Mouse (Mus musculus): ENCODE results near the gene Bloc1s4. TPM values are rescaled to one million over a fixed set of nuclear protein-coding genes. Genes with fewer than 3 reads are reported as not detected.

Gene Bloc1s4
- polyA plus RNA-seq, 1 experiment, result 30.9 TPM

DNA sequence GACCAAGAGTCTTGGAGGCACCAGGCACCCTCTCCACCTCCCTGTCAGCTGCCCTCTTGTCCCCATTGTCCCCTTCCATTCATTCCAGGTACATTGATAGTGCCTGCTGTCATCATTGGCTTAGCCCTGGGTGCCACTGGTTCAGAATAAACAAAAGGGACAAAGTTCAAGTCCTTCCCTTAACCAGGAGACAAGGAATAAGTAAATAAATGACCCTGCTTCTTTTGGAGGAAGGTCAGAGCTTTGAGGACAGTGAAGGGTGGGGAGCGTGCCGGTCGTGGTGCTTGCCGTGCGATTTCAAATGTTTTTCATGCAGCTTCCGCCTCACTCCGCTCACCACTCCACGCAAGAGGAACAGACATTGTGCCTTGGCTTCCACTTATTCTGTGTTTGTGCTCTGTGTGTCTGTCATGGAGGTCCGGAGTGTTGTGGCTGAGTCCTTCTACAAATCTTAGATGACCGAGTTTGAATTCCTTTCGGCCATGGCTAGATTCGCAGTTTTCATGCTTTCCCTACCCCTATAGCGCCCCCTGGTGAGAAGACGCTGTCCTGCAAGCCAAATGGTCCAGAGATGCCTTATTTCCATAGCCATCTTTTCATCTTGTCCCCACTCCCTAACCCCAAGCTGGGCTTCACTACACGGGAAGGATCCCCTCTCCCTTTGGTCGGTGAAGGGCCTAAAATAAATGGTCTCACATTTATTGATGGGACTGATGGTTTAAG lies 6.2 kb downstream of the Bloc1s4 start:
- DNase-seq, result peak; percentile 83
- Histone ChIP-seq H3K4me1 (replicated peaks; ENCODE audit: control insufficient read depth, insufficient read depth, low read length) (peaks cover 3% of the 10 kb centered on the region; the same call in 1 of the 2 replicates), H3K27ac (ENCODE audit: control insufficient read depth, insufficient read depth, low read length) (no peak overlapping the region), H3K27me3 (ENCODE audit: control insufficient read depth, insufficient read depth, low read length) (no peaks in the 10 kb centered on the region), H3K36me3 (ENCODE audit: control insufficient read depth, insufficient read depth, low read length) (no peaks in the 10 kb centered on the region), H3K4me3 (ENCODE audit: control insufficient read depth, insufficient read depth, low read length) (no peak overlapping the region)
- WGBS, result 40% methylated on average over 16 of the region's 16 CpGs
- TF ChIP-seq CTCF (IDR thresholded peaks at IDR 0.05; ENCODE audit: borderline replicate concordance, control insufficient read depth, extremely low read depth, insufficient read depth, low read length, poor library complexity) (peak; percentile 37; the same call in 1 of the 2 replicates), POLR2A (IDR thresholded peaks at IDR 0.05; ENCODE audit: control insufficient read depth, extremely low read depth, insufficient read depth, low read length, poor library complexity) (no peak)

DNA sequence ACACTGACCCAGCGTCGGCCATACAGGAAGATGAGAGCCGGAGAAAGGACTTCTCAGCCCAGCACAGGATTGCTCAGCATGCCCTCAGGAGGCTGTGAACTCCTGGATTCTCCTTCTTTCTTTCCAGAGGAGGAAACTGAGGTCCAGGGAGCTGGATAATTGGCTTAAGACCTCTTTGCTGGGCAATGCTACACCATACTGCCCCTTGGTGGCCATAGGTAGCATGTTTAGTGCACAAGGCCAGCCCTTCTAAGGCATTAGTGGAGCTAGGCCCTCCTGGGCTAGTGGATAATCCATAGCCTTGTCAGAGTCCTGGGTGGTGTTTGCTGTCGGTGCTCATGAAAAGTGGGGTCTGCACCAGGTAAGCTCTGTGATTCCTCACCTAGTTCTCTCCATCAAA lies 8.6 kb downstream of the Bloc1s4 start:
- TF ChIP-seq POLR2A (IDR thresholded peaks at IDR 0.05; ENCODE audit: control insufficient read depth, extremely low read depth, insufficient read depth, low read length, poor library complexity), result no peak
- no peak for TF ChIP-seq CTCF (IDR thresholded peaks at IDR 0.05; ENCODE audit: borderline replicate concordance, control insufficient read depth, extremely low read depth, insufficient read depth, low read length, poor library complexity)
- WGBS, result 82% methylated on average over 4 of the region's 4 CpGs

DNA sequence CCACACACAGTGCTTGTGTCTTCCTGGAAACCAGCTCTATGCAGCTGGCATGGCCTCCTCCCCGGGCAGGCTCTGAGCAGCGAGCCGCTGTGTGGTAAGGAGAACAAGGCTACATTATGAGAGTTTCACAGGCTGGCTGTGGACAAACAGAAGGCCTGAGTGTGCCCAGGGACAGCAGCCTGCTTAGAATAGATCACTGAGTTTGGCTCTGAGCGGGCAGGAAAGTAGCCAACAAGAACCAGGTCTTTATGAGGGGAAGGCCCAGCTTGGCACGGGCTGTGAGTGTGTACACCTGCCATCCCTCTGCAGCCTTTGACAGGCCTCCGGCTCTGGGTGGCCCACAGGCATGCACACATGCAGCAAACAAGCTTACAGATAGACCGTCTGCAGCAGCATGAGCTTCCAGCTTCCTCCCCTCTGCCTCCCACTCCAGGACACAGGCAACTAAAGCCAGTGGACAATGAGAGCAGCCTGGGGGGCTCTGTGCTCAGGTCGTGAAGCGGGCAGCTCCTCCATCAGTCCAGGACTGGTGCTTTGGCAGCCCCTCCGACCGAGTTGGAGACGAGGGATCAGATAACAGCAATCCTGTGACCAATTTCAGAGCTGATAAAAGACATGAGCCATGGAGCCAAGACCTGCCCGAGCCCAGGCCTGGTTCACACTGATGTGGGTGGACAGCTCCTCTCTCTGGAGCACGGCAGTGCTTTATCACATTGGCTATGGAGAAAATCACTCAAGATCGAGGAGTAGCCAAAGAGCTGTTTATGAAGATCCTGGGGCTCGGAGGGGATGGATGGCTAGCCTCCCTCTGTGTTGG lies 9.4 kb downstream of the Bloc1s4 start:
- no peak for DNase-seq
- Histone ChIP-seq H3K36me3 (ENCODE audit: control insufficient read depth, insufficient read depth, low read length) (no peaks in the 10 kb centered on the region), H3K4me3 (ENCODE audit: control insufficient read depth, insufficient read depth, low read length) (no peak overlapping the region), H3K27ac (ENCODE audit: control insufficient read depth, insufficient read depth, low read length) (no peak overlapping the region), H3K27me3 (ENCODE audit: control insufficient read depth, insufficient read depth, low read length) (no peaks in the 10 kb centered on the region), H3K4me1 (replicated peaks; ENCODE audit: control insufficient read depth, insufficient read depth, low read length) (no peaks in the 10 kb centered on the region)
- 94% methylated on average over 16 of the region's 16 CpGs for WGBS
- TF ChIP-seq CTCF (IDR thresholded peaks at IDR 0.05; ENCODE audit: borderline replicate concordance, control insufficient read depth, extremely low read depth, insufficient read depth, low read length, poor library complexity) (no peak), POLR2A (IDR thresholded peaks at IDR 0.05; ENCODE audit: control insufficient read depth, extremely low read depth, insufficient read depth, low read length, poor library complexity) (no peak)

More for the DNA sequence above, 8.6 kb downstream of the Bloc1s4 start:
- Histone ChIP-seq H3K27ac (ENCODE audit: control insufficient read depth, insufficient read depth, low read length) (no peak overlapping the region), H3K27me3 (ENCODE audit: control insufficient read depth, insufficient read depth, low read length) (no peaks in the 10 kb centered on the region), H3K4me1 (replicated peaks; ENCODE audit: control insufficient read depth, insufficient read depth, low read length) (no peaks in the 10 kb centered on the region), H3K36me3 (ENCODE audit: control insufficient read depth, insufficient read depth, low read length) (no peaks in the 10 kb centered on the region), H3K4me3 (ENCODE audit: control insufficient read depth, insufficient read depth, low read length) (no peak overlapping the region)
- no peak for DNase-seq

DNA sequence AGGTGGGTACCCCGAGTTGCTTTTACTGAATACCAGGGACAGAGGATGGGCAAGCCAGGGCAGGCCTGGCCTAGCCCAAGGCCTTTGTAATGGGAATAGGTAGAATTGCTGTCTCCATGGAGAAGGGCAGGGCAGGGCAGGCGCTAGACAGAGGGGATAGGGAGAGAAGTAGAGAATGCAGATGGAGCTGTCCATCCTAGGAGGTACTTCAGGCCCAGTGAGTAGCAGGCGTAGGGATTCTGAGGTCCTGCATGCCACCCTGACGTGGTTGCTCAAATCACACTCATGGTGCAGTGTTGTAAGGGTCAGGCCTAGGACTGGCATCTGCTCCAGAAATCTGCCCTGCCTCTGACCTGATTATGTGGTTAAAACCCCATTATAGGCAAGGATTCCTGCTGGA lies 10.7 kb downstream of the Bloc1s4 start:
- DNase-seq, result no peak
- no peaks in the 10 kb centered on the region for H3K27me3 ChIP-seq (ENCODE audit: control insufficient read depth, insufficient read depth, low read length)
- no peak overlapping the region for H3K27ac ChIP-seq (ENCODE audit: control insufficient read depth, insufficient read depth, low read length)
- H3K36me3 ChIP-seq (ENCODE audit: control insufficient read depth, insufficient read depth, low read length), result no peaks in the 10 kb centered on the region
- TF ChIP-seq POLR2A (IDR thresholded peaks at IDR 0.05; ENCODE audit: control insufficient read depth, extremely low read depth, insufficient read depth, low read length, poor library complexity) (no peak), CTCF (IDR thresholded peaks at IDR 0.05; ENCODE audit: borderline replicate concordance, control insufficient read depth, extremely low read depth, insufficient read depth, low read length, poor library complexity) (no peak)
- no peaks in the 10 kb centered on the region for H3K4me1 ChIP-seq (replicated peaks; ENCODE audit: control insufficient read depth, insufficient read depth, low read length)
- no peak overlapping the region for H3K4me3 ChIP-seq (ENCODE audit: control insufficient read depth, insufficient read depth, low read length)
- 87% methylated on average over 4 of the region's 4 CpGs for WGBS

DNA sequence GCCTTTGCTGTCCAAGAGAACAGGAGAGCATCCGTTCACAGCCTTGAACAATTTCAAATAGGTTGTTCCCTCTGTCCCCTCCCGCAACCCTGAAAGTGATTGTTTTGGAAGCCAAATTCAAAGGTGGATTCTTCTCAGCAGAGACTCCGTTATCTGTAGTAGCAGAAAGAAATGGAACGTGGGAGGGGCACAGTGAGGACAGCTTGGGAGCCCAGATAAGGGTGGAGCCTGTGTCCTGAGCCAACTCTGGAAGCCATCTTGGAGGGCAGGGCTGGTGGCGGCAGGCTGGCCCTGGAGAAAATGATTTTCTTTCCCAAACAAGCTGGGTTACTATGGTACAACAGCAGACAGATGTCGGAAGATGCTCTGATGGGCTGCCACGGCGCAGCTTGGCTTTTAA lies 12.4 kb downstream of the Bloc1s4 start:
- H3K36me3 ChIP-seq (ENCODE audit: control insufficient read depth, insufficient read depth, low read length), result no peaks in the 10 kb centered on the region
- no peak overlapping the region for H3K4me3 ChIP-seq (ENCODE audit: control insufficient read depth, insufficient read depth, low read length)
- TF ChIP-seq CTCF (IDR thresholded peaks at IDR 0.05; ENCODE audit: borderline replicate concordance, control insufficient read depth, extremely low read depth, insufficient read depth, low read length, poor library complexity), result no peak
- no peak for TF ChIP-seq POLR2A (IDR thresholded peaks at IDR 0.05; ENCODE audit: control insufficient read depth, extremely low read depth, insufficient read depth, low read length, poor library complexity)
- H3K27ac ChIP-seq (ENCODE audit: control insufficient read depth, insufficient read depth, low read length), result no peak overlapping the region
- WGBS, result 85% methylated on average over 8 of the region's 8 CpGs
- H3K27me3 ChIP-seq (ENCODE audit: control insufficient read depth, insufficient read depth, low read length), result no peaks in the 10 kb centered on the region
- DNase-seq, result no peak
- H3K4me1 ChIP-seq (replicated peaks; ENCODE audit: control insufficient read depth, insufficient read depth, low read length), result no peaks in the 10 kb centered on the region

DNA sequence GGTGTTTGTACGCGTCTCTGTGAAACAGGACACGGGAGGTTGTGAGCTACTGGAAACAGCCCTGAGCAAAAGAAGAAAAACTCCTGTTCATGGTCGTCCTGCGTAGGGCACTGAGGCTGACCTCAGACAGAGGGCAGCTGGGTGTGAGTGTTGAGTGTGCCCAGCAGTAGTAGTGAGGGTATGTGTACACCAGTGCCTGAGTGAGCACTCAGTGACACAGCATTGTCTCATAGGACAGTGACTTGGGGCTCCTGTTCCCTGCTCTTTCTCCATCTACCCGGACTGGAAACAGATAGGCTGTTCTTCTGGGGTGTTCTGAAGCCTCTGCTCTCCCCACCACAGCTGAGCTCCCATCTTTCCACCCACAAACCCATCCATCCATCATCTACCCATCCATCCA lies 13.3 kb downstream of the Bloc1s4 start:
- Histone ChIP-seq H3K27me3 (ENCODE audit: control insufficient read depth, insufficient read depth, low read length) (no peaks in the 10 kb centered on the region), H3K27ac (ENCODE audit: control insufficient read depth, insufficient read depth, low read length) (no peak overlapping the region), H3K36me3 (ENCODE audit: control insufficient read depth, insufficient read depth, low read length) (no peaks in the 10 kb centered on the region), H3K4me1 (replicated peaks; ENCODE audit: control insufficient read depth, insufficient read depth, low read length) (no peaks in the 10 kb centered on the region), H3K4me3 (ENCODE audit: control insufficient read depth, insufficient read depth, low read length) (no peak overlapping the region)
- 80% methylated on average over 6 of the region's 6 CpGs for WGBS
- no peak for TF ChIP-seq POLR2A (IDR thresholded peaks at IDR 0.05; ENCODE audit: control insufficient read depth, extremely low read depth, insufficient read depth, low read length, poor library complexity)
- TF ChIP-seq CTCF (IDR thresholded peaks at IDR 0.05; ENCODE audit: borderline replicate concordance, control insufficient read depth, extremely low read depth, insufficient read depth, low read length, poor library complexity), result no peak
- no peak for DNase-seq
